Mouse (Mus musculus): ENCODE data around the gene Phactr2.

GRCm38 (mm10) chr10:13331405-13332032 lies 142.7 kb downstream of the Phactr2 start:
- no peak for TF ChIP-seq CTCF (IDR thresholded peaks at IDR 0.05; ENCODE audit: low read depth, low read length)
- TF ChIP-seq TAL1 (conservative IDR thresholded peaks at IDR 0.05; ENCODE audit: low read depth, low read length), result no peak
- no peak for TF ChIP-seq GATA1 (IDR thresholded peaks at IDR 0.05; ENCODE audit: borderline replicate concordance, low read length)
- no peak for TF ChIP-seq POLR2AphosphoS5 (IDR thresholded peaks at IDR 0.05; ENCODE audit: insufficient replicate concordance, low read depth, low read length)
